Mouse (Mus musculus): ENCODE measurements around the gene Mrgprf. TPM values are rescaled to one million over a fixed set of nuclear protein-coding genes. Genes with fewer than 3 reads are reported as not detected.

Mrgprf gene
- polyA plus RNA-seq, 1 experiment from 2014 or later = 2.7 TPM

DNA sequence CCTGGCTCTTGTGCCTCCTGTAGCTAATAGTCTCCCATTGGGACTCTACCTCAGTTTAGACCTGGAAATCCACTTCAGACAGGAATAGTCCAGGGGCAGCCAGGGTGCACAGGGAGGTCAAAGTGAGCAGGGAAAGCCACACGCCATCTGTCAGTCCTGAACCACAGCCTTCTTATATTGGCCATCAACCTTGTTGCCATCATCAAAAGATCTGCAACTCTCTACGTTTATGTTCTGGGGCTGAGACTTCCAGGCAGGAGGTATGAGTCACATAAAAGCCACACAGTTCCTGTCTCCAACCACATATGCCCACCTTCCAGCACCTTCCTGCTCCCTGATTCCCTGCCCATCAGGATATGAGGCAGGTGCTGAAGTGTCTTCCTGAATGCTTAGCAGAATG lies 37.3 kb downstream of the Mrgprf start:
- Histone ChIP-seq H3K27ac (ENCODE audit: low read depth, low read length) (no peak overlapping the region), H3K9me3 (replicated peaks; ENCODE audit: control insufficient read depth, low read length) (no peaks in the 10 kb centered on the region), H3K4me2 (ENCODE audit: low read length) (no peak overlapping the region), H3K9ac (ENCODE audit: low read length) (no peak overlapping the region), H3K27me3 (replicated peaks; ENCODE audit: control insufficient read depth, insufficient read depth, low read length) (no peaks in the 10 kb centered on the region), H3K4me3 (ENCODE audit: low read depth, low read length) (no peak overlapping the region), H3K36me3 (ENCODE audit: control insufficient read depth, insufficient read depth, low read length) (no peaks in the 10 kb centered on the region), H3K4me1 (ENCODE audit: control insufficient read depth, insufficient read depth, low read length) (no peaks in the 10 kb centered on the region)
- 74% methylated on average over 2 of the region's 2 CpGs for WGBS
- DNase-seq (ENCODE audit: low spot score) (no peak), ATAC-seq (no peak)

- H3K27ac ChIP-seq (ENCODE audit: low read depth, low read length) = no peak overlapping the region
- DNase-seq (ENCODE audit: low spot score) = peak; percentile 14
- H3K9me3 ChIP-seq (replicated peaks; ENCODE audit: control insufficient read depth, low read length) = no peaks in the 10 kb centered on the region
- H3K4me2 ChIP-seq (ENCODE audit: low read length) = no peak overlapping the region
- H3K36me3 ChIP-seq (ENCODE audit: control insufficient read depth, insufficient read depth, low read length) = no peaks in the 10 kb centered on the region
- no peak for ATAC-seq
- no peaks in the 10 kb centered on the region for H3K27me3 ChIP-seq (replicated peaks; ENCODE audit: control insufficient read depth, insufficient read depth, low read length)
- no peak overlapping the region for H3K9ac ChIP-seq (ENCODE audit: low read length)
- H3K4me3 ChIP-seq (ENCODE audit: low read depth, low read length) = no peak overlapping the region
- 88% methylated on average over 5 of the region's 5 CpGs for WGBS
- H3K4me1 ChIP-seq (ENCODE audit: control insufficient read depth, insufficient read depth, low read length) = no peaks in the 10 kb centered on the region
Observed at GRCm38 (mm10) chr7:145340248-145340904, 39.7 kb downstream of the Mrgprf start.

Other genes starting within 250 kb of the Mrgprf start
- not detected in 2 replicates for gene 1810010D01Rik, start 92.7 kb upstream of the Mrgprf start, polyA plus RNA-seq (2014; fragmentation: Nextera tagmentation; extraction: Ambion mirVana)
- 0.46 and 0.86 TPM in 2 replicates for gene Tpcn2, start 16.8 kb upstream of the Mrgprf start, polyA plus RNA-seq (2014; fragmentation: Nextera tagmentation; extraction: Ambion mirVana)
- gene Mrgprd, start 14.0 kb downstream of the Mrgprf start, polyA plus RNA-seq (2014; fragmentation: Nextera tagmentation; extraction: Ambion mirVana) = not detected in 2 replicates